Mouse (Mus musculus) forebrain, embryonic 16.5 days (tissue): ENCODE data around the gene Prkacb. TPM values are rescaled to one million over a fixed set of nuclear protein-coding genes. Genes with fewer than 3 reads are reported as not detected.
"Not testable (repeated sequence)": the region's sequence is repeated elsewhere in the genome, so short reads cannot be mapped to it uniquely, and the experiment has no call there.

Source experiments
- ATAC-seq: fragments of 200-750 bp; cut with Nextera tagmentation; 2 replicates; pipeline ENCODE4 v1.8.0; 2017; ENCODE audit warnings: mild to moderate bottlenecking, moderate library complexity
- H3K27ac ChIP-seq: fragments of 300-500 bp; sonication (generic); 2 replicates; pipeline ENCODE4 v1.5.1; 2014; ENCODE audit warnings: low read length, control low read depth
- H3K27me3 ChIP-seq: fragments of 300-500 bp; sonication (generic); replicated peaks from 2 replicates; pipeline ENCODE4 v1.6.1; 2014; ENCODE audit warnings: low read length; ENCODE audit not compliant: control insufficient read depth, insufficient read depth
- H3K36me3 ChIP-seq: fragments of 300-500 bp; sonication (generic); 2 replicates; pipeline ENCODE4 v1.6.1; 2014; ENCODE audit not compliant: control insufficient read depth, insufficient read depth
- H3K4me1 ChIP-seq: fragments of 300-500 bp; sonication (generic); replicated peaks from 2 replicates; pipeline ENCODE4 v1.6.1; 2014; ENCODE audit warnings: low read length; ENCODE audit not compliant: control insufficient read depth, insufficient read depth
- H3K4me2 ChIP-seq: fragments of 300-500 bp; sonication (generic); 2 replicates; pipeline ENCODE4 v1.6.1; 2014; ENCODE audit warnings: mild to moderate bottlenecking, low read length, control low read depth
- H3K4me3 ChIP-seq: fragments of 300-500 bp; sonication (generic); replicated peaks from 2 replicates; pipeline ENCODE4 v1.5.1; 2014; ENCODE audit warnings: mild to moderate bottlenecking, low read length, control low read depth
- H3K9ac ChIP-seq: fragments of 300-500 bp; sonication (generic); replicated peaks from 2 replicates; pipeline ENCODE4 v1.6.1; 2014; ENCODE audit warnings: low read depth, low read length, control low read depth
- H3K9me3 ChIP-seq: fragments of 300-500 bp; sonication (generic); 2 replicates; pipeline ENCODE4 v1.6.1; 2016; ENCODE audit warnings: low read length; ENCODE audit not compliant: control insufficient read depth
- WGBS: fragments of 180-500 bp; shearing (Covaris S2); extraction: QIAGEN DNeasy Blood & Tissue Kit; methylation state at CpG from one replicate; pipeline ENCODE4 v1.1.7; 2014; 5-methylcytosine and 5-hydroxymethylcytosine counted together
- polyA plus RNA-seq: library from polyadenylated mRNA; unstranded; fragments of >200 nt; fragmentation: Nextera tagmentation; extraction: Ambion mirVana; gene quantifications from 2 replicates; pipeline ENCODE4 v1.2.1, GENCODE M21; 2015

Gene Prkacb
- polyA plus RNA-seq, 1 experiment from 2014 or later = 195 TPM

DNA sequence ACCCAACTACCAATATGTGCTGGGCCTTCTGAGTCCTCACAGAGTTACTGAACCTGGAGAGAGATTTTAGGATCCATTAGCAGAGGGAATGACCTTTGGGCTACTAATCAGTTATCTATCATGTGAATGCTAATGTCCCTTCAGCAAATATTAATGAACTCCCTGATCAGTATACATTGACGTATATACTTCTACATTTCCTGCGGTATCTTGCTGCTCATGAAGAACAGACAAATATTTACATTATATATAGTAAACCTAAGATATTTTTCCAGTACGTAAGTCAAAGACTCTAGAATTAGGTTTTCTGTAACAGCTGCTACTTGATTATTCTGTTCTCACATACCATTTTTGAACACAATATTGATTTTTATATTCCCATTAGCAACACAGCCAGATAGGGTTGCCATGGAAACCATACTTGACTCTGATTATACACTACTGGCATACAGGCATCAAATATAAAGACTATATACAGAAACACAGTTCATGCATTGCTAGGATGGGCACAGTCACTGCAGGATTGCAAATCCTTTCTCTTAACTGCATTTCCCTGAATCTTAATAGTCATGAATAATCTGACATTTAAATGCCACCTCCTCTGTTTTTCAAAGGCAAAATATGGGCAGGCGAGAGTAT, 71.1 kb downstream of the Prkacb start:
- peak; percentile 92 for ATAC-seq
- 77% methylated on average over 4 of the region's 4 CpGs for WGBS
- Histone ChIP-seq H3K4me3 (no peak overlapping the region), H3K36me3 (peaks cover 28% of the 10 kb centered on the region), H3K27ac (no peak overlapping the region), H3K4me2 (no peak overlapping the region), H3K27me3 (no peaks in the 10 kb centered on the region), H3K9ac (no peak overlapping the region), H3K9me3 (no peaks in the 10 kb centered on the region), H3K4me1 (peaks cover 4% of the 10 kb centered on the region; the same call in 1 of the 2 replicates)

DNA sequence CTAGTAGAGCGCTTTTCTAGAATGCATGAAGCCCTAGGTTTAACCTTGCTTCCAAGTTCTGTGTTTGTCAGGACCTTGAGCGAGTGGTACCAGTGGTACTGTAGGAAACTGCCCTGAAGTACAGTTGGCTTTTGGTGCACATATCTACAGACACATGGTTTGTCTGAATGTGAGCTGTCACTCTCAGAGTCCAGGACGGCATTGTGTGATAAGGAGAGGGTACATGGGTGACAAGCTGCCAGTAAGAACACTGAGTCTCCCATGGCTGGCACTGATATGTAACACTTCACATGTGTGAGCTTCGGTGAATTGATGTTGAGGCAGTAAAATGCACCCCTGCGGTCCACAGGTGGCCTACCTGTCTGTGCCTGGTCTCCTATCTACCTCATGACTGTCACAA, 71.6 kb downstream of the Prkacb start:
- Histone ChIP-seq H3K27ac (no peak overlapping the region), H3K4me1 (peaks cover 4% of the 10 kb centered on the region; the same call in 1 of the 2 replicates), H3K9ac (no peak overlapping the region), H3K9me3 (no peaks in the 10 kb centered on the region), H3K27me3 (no peaks in the 10 kb centered on the region), H3K4me2 (no peak overlapping the region), H3K4me3 (no peak overlapping the region), H3K36me3 (peaks cover 27% of the 10 kb centered on the region)
- WGBS = 93% methylated on average over 5 of the region's 5 CpGs
- 0 out of 2 replicates have a peak, but pooled peaks have one; percentile 14 for ATAC-seq

DNA sequence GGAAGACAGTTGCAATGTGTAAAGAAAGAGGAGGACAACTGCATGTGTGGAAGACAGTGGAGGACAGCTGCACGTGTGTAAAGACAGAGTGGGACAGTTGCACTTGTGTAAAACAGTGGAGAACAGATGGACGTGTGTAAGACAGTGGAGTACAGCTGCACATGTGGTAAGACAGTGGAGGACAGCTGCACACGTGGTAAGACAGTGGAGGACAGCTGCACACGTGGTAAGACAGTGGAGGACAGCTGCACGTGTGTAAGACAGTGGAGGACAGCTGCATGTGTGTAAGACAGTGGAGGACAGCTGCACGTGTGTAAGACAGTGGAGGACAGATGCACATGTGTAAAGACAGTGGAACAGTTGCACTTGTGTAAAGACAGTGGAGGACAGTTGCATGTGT, 76.6 kb downstream of the Prkacb start:
- H3K36me3 ChIP-seq = peaks cover 26% of the 10 kb centered on the region
- not testable (repeated sequence) for H3K9me3 ChIP-seq, H3K9ac ChIP-seq, H3K4me1 ChIP-seq, H3K4me3 ChIP-seq, ATAC-seq, H3K27ac ChIP-seq, H3K27me3 ChIP-seq, H3K4me2 ChIP-seq
- 89% methylated on average over 6 of the region's 6 CpGs for WGBS

DNA sequence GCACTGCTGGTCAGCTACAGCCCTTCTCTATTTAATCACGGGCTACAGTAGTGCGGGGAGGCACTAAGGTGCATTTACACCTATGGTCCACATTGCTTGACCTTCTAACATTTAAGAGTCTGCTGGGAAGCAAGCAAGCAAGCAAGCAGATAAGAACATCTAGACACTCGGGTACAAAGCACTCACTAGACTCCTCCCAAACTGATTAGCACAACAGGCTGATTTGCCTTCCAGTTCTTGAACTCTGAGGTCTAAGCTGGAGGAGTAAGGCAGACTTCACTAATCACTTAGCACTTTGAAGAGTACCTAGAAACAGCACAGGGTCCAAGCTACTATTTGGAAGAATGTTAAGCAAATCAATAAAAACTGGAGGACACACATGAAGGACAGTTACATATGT, 77.1 kb downstream of the Prkacb start:
- Histone ChIP-seq H3K27ac (no peak overlapping the region), H3K36me3 (peaks cover 28% of the 10 kb centered on the region), H3K9me3 (no peaks in the 10 kb centered on the region), H3K9ac (no peak overlapping the region), H3K4me1 (no peaks in the 10 kb centered on the region), H3K4me3 (no peak overlapping the region), H3K4me2 (no peak overlapping the region), H3K27me3 (no peaks in the 10 kb centered on the region)
- ATAC-seq = no peak
- WGBS = 83% methylated on average over 3 of the region's 3 CpGs

DNA sequence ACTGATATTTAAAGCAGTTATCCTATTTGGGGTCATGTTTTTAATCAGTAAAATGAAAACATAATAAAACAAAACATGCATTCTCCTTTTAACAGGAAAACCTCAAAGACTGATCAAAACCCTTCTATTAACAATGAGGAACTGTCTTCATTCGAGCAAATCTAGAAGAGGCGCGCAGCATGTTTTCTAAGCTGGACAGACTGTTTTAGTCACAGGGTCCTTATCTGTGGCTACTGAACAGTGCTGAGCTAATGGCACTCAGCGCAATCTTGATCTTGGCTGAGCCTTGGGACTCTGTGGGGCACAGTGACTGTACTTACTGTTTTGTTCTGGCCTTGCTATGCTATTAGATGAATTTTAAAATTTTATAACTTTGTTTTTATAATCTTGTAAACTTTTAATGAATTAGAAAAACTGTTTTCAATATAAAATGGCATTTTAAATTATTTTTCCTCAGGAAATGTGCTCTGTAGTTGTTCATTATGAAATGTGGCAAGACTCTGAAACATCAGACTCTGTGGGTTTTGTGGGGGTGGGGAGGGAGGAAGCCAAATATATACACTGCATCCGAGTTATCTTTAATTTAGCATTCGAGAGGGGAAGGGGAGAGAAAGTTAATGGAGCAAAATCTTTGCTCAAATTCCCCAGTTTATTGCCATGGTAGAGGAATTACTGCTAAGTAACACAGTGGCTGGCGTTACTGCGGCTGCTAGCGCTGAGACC, 77.7 kb downstream of the Prkacb start:
- H3K27me3 ChIP-seq = no peaks in the 10 kb centered on the region
- no peaks in the 10 kb centered on the region for H3K9me3 ChIP-seq
- ATAC-seq = no peak
- 89% methylated on average over 9 of the region's 9 CpGs for WGBS
- no peak overlapping the region for H3K4me2 ChIP-seq
- H3K4me1 ChIP-seq = no peaks in the 10 kb centered on the region
- peaks cover 28% of the 10 kb centered on the region for H3K36me3 ChIP-seq
- H3K4me3 ChIP-seq = no peak overlapping the region
- no peak overlapping the region for H3K27ac ChIP-seq
- no peak overlapping the region for H3K9ac ChIP-seq

DNA sequence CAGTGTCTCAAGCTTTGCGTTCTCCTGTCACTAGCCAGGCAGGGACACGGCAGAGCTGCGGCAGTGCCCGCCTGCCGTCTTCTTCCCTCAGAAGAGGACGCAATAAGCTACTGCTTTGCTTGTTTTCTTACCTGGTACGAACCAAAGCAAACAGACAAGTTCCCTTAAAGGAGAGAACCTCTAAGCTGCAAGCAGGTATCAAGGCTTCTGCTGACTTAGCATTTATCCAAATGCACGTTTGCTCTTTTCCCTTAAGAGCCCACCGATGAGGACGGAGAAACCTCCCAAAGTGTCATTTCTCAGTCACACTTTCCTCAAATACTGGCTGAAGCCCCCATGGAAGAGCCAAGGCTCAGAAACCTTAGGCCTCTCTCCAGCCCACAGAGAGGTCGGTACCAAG, 81.3 kb downstream of the Prkacb start:
- ATAC-seq = no peak
- Histone ChIP-seq H3K36me3 (peaks cover 27% of the 10 kb centered on the region), H3K27me3 (no peaks in the 10 kb centered on the region), H3K4me2 (no peak overlapping the region), H3K4me1 (no peaks in the 10 kb centered on the region), H3K4me3 (no peak overlapping the region), H3K9ac (no peak overlapping the region), H3K9me3 (no peaks in the 10 kb centered on the region), H3K27ac (no peak overlapping the region)
- WGBS = 94% methylated on average over 11 of the region's 11 CpGs

DNA sequence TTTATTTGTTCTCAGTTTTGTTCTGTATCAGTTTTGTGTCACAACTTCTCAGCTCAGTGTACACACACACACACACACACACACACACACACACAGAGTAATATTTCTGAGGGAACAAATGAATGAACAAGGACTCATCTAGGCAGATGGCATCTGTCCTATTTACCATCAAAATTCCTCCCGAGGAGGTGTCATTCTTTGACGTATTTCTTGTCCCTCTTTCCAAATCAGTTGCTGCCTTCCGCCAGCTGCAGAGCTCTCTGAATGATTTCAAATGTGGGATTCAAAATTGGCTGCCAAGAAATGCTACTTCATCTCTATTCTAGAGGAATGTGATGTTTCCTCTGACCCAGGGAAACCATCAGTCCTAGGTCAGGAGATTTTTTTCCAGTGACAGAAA, 89.8 kb downstream of the Prkacb start:
- WGBS = 57% methylated on average over 3 of the region's 3 CpGs
- Histone ChIP-seq H3K27me3 (no peaks in the 10 kb centered on the region), H3K4me2 (no peak overlapping the region), H3K36me3 (peaks cover 12% of the 10 kb centered on the region), H3K9ac (no peak overlapping the region), H3K9me3 (no peaks in the 10 kb centered on the region), H3K4me3 (no peak overlapping the region), H3K27ac (no peak overlapping the region), H3K4me1 (no peaks in the 10 kb centered on the region; the same call in 1 of the 2 replicates)
- no peak for ATAC-seq

DNA sequence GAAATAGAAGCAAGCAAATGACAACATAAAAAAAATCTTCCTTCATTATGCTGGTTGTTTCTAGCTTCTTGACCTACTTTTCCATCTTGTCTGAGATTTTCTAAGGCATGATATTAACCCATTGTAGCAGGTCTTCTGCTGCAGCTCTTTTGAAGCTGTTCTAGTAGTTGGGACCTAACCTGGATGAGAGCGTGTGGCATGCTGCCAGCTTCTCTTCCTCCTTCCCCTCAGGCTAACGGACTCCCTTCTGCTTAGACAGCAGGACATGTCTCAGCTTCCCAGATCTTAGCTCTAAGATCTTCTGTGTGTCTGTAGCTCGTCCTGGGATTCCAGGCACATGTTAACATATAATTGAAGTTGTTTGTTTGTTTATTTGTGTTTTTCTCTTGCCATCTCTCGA, 93.1 kb downstream of the Prkacb start:
- H3K27me3 ChIP-seq = no peaks in the 10 kb centered on the region

DNA sequence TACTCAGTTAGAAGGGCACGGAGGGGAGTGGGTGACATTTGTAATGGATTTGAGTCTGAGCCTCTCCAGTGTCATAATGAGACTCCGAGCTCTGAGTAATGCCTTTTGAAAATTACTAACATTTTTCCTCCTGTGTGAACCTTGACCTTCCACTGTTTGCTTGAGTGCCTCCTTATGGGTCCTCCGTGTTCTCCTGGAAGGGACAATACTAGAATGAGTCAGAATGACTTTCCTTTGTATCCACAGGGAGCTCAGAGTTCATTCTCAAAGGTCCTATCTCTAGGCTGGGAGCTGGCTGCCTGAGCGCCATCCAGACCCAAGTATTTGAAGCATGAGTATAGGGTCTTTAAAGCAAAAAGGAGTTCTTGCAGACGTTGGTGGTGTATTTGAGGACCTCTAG, 94.5 kb downstream of the Prkacb start:
- no peak for ATAC-seq
- H3K4me1 ChIP-seq = peaks cover 5% of the 10 kb centered on the region; the same call in 1 of the 2 replicates

More for the DNA sequence above, 93.1 kb downstream of the Prkacb start:
- Histone ChIP-seq H3K27ac (no peak overlapping the region), H3K9me3 (no peaks in the 10 kb centered on the region), H3K9ac (no peak overlapping the region), H3K4me2 (no peak overlapping the region), H3K4me3 (no peak overlapping the region), H3K36me3 (no peaks in the 10 kb centered on the region), H3K4me1 (peaks cover 5% of the 10 kb centered on the region; the same call in 1 of the 2 replicates)
- no peak for ATAC-seq
- 73% methylated on average over 4 of the region's 4 CpGs for WGBS

More for the DNA sequence above, 94.5 kb downstream of the Prkacb start:
- Histone ChIP-seq H3K36me3 (no peaks in the 10 kb centered on the region), H3K27ac (no peak overlapping the region), H3K9me3 (no peaks in the 10 kb centered on the region), H3K4me2 (no peak overlapping the region), H3K27me3 (no peaks in the 10 kb centered on the region), H3K9ac (no peak overlapping the region), H3K4me3 (no peak overlapping the region)
- WGBS = 77% methylated on average over 5 of the region's 5 CpGs
